Mouse (Mus musculus) midbrain, embryonic 15.5 days (tissue): Measurements from ENCODE around the gene Rapgef6. TPM values are rescaled to one million over a fixed set of nuclear protein-coding genes. Genes with fewer than 3 reads are reported as not detected.
"Not testable (repeated sequence)": the region's sequence is repeated elsewhere in the genome, so short reads cannot be mapped to it uniquely, and the experiment has no call there.

Source experiments
- ATAC-seq: fragments of 200-750 bp; cut with Nextera tagmentation; replicated peaks from 2 replicates; pipeline ENCODE4 v1.8.0; 2017; ENCODE audit warnings: moderate TSS enrichment
- H3K27ac ChIP-seq: fragments of 300-500 bp; sonication (generic); 2 replicates; pipeline ENCODE4 v1.5.1; 2015; ENCODE audit warnings: mild to moderate bottlenecking, inconsistent platforms
- H3K27me3 ChIP-seq: fragments of 300-500 bp; sonication (generic); replicated peaks from 2 replicates; pipeline ENCODE4 v1.6.1; 2015; ENCODE audit warnings: inconsistent platforms
- H3K36me3 ChIP-seq: fragments of 300-500 bp; sonication (generic); replicated peaks from 2 replicates; pipeline ENCODE4 v1.6.1; 2015; ENCODE audit warnings: inconsistent platforms
- H3K4me1 ChIP-seq: fragments of 300-500 bp; sonication (generic); 2 replicates; pipeline ENCODE4 v1.6.1; 2015; ENCODE audit warnings: inconsistent platforms
- H3K4me2 ChIP-seq: fragments of 300-500 bp; sonication (generic); 2 replicates; pipeline ENCODE4 v1.6.1; 2015; ENCODE audit warnings: inconsistent platforms, mild to moderate bottlenecking, moderate library complexity
- H3K4me3 ChIP-seq: fragments of 300-500 bp; sonication (generic); 2 replicates; pipeline ENCODE4 v1.5.1; 2015; ENCODE audit warnings: mild to moderate bottlenecking, inconsistent platforms
- H3K9ac ChIP-seq: fragments of 300-500 bp; sonication (generic); 2 replicates; pipeline ENCODE4 v1.6.1; 2015; ENCODE audit warnings: mild to moderate bottlenecking, inconsistent platforms
- H3K9me3 ChIP-seq: fragments of 300-500 bp; sonication (generic); 2 replicates; pipeline ENCODE4 v1.6.1; 2016; ENCODE audit warnings: inconsistent platforms
- WGBS: fragments of 180-500 bp; shearing (Covaris S2); methylation state at CpG from one replicate; pipeline ENCODE4 v1.1.7; 2015; ENCODE audit warnings: mixed read lengths; 5-methylcytosine and 5-hydroxymethylcytosine counted together
- polyA plus RNA-seq: library from polyadenylated mRNA; unstranded; fragments of >200 nt; fragmentation: Nextera tagmentation; extraction: Ambion mirVana; gene quantifications from 2 replicates; pipeline ENCODE4 v1.2.1, GENCODE M21; 2015

Rapgef6 gene
- polyA plus RNA-seq, 1 experiment from 2014 or later: 42.7 TPM

GRCm38 (mm10) chr11:54595053-54595452 is 72.4 kb downstream of the Rapgef6 start:
- Histone ChIP-seq H3K27me3 (no peaks in the 10 kb centered on the region), H3K4me1 (peaks cover 8% of the 10 kb centered on the region), H3K4me2 (no peak overlapping the region), H3K36me3 (no peaks in the 10 kb centered on the region), H3K9ac (no peak overlapping the region), H3K4me3 (no peak overlapping the region), H3K27ac (peak overlapping the region; percentile 61), H3K9me3 (no peaks in the 10 kb centered on the region)
- peak; percentile 53; the same call in 1 of the 2 replicates for ATAC-seq
- 73% methylated on average over 4 of the region's 4 CpGs for WGBS

GRCm38 (mm10) chr11:54595905-54596555 is 73.4 kb downstream of the Rapgef6 start:
- no peaks in the 10 kb centered on the region for H3K27me3 ChIP-seq
- peak overlapping the region; percentile 33 for H3K4me3 ChIP-seq
- H3K9ac ChIP-seq: peak overlapping the region; percentile 48
- no peaks in the 10 kb centered on the region for H3K36me3 ChIP-seq
- 36% methylated on average over 8 of the region's 8 CpGs for WGBS
- peak overlapping the region; percentile 47 for H3K4me2 ChIP-seq
- ATAC-seq: peak; percentile 85
- peaks cover 11% of the 10 kb centered on the region for H3K4me1 ChIP-seq
- H3K9me3 ChIP-seq: no peaks in the 10 kb centered on the region
- peak overlapping the region; percentile 89 for H3K27ac ChIP-seq

- H3K4me3 ChIP-seq: peak overlapping the region; percentile 39
- H3K9me3 ChIP-seq: no peaks in the 10 kb centered on the region
- H3K9ac ChIP-seq: peak overlapping the region; percentile 30; the same call in 1 of the 2 replicates
- 0 out of 2 replicates have a peak overlapping the region, but pooled peaks have one; percentile 17 for H3K27ac ChIP-seq
- no peaks in the 10 kb centered on the region for H3K27me3 ChIP-seq
- peaks cover 11% of the 10 kb centered on the region for H3K4me1 ChIP-seq
- H3K4me2 ChIP-seq: peak overlapping the region; percentile 46
- H3K36me3 ChIP-seq: no peaks in the 10 kb centered on the region
- 29% methylated on average over 1 of the region's 1 CpGs for WGBS
- ATAC-seq: 0 out of 2 replicates have a peak, but pooled peaks have one; percentile 38
These were observed 75.3 kb downstream of the Rapgef6 start for GRCm38 (mm10) chr11:54597902-54598447.

DNA sequence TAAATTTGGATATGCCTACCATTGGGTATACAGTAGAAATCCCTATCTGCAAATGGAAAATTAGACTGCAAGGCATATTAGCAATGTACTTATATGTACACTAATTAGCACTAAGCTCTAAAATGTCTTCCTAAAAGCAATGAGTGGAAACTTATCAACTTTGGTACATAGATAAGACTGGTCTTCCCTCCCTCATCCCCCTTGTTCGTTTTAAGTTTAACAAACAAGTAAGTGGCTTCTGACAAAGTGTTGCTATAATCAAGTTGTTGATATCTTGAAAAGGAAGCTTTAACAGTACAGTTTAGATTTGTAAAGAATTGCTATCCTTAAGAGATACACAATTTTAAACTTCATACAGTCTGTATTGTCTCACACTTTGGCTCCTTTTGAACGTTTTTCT is 78.5 kb downstream of the Rapgef6 start:
- WGBS: 92% methylated on average over 2 of the region's 2 CpGs
- no peak for ATAC-seq
- Histone ChIP-seq H3K9ac (no peak overlapping the region), H3K4me3 (no peak overlapping the region), H3K4me1 (peaks cover 6% of the 10 kb centered on the region; the same call in 1 of the 2 replicates), H3K27ac (no peak overlapping the region), H3K36me3 (no peaks in the 10 kb centered on the region), H3K27me3 (no peaks in the 10 kb centered on the region), H3K9me3 (no peaks in the 10 kb centered on the region), H3K4me2 (no peak overlapping the region)

DNA sequence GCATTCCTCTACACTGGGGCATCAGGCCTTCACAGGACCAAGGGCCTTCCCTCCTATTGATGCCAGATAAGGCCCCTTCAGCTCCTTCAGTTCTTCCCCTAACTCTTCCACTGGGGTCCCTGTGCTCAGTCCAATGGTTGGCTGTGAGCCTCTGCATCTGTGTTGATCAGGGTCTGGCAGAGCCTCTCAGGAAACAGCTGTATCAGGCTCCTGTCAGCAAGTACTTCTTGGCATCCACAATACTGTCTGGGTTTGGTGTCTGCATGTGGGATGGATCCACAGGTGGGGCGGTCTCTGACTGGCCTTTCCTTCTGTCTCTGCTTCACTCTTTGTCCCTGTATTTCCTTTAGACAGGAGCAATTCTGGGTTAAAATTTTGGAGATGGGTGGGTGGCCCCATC is 80.1 kb downstream of the Rapgef6 start:
- not testable (repeated sequence) for H3K27ac ChIP-seq, ATAC-seq, H3K4me2 ChIP-seq, H3K4me3 ChIP-seq, H3K9me3 ChIP-seq, H3K36me3 ChIP-seq, H3K27me3 ChIP-seq, H3K4me1 ChIP-seq, H3K9ac ChIP-seq
- 89% methylated on average over 1 of the region's 1 CpGs for WGBS

GRCm38 (mm10) chr11:54604415-54604814 is 81.8 kb downstream of the Rapgef6 start:
- H3K4me3 ChIP-seq: no peak overlapping the region
- H3K9ac ChIP-seq: no peak overlapping the region
- H3K36me3 ChIP-seq: no peaks in the 10 kb centered on the region
- peaks cover 6% of the 10 kb centered on the region; the same call in 1 of the 2 replicates for H3K4me1 ChIP-seq
- no peaks in the 10 kb centered on the region for H3K9me3 ChIP-seq
- H3K27ac ChIP-seq: no peak overlapping the region
- H3K4me2 ChIP-seq: no peak overlapping the region
- 74% methylated on average over 3 of the region's 3 CpGs for WGBS
- no peak for ATAC-seq
- no peaks in the 10 kb centered on the region for H3K27me3 ChIP-seq

DNA sequence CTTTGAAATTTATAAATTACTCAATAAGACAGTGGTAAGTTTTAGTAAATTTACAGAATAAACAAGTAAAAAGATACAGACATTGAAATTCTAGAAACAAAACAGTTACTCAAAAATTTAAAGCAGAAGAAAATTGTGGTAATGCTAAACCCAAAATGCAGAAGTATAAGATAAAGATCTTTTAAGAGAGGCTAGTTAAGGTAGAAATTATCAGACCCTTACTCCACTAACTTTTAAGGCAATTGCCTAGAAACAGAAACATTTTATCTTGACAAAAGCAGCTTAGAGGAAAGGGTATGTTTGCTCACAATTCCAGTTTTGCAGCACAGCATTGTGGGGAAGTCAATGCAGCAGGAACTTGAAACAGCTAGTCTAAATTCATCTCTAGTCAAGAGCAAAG is 91.0 kb downstream of the Rapgef6 start:
- Histone ChIP-seq H3K4me3 (no peak overlapping the region), H3K9me3 (no peaks in the 10 kb centered on the region), H3K4me1 (peaks cover under 1% of the 10 kb centered on the region; the same call in 1 of the 2 replicates), H3K36me3 (no peaks in the 10 kb centered on the region), H3K27ac (no peak overlapping the region), H3K27me3 (no peaks in the 10 kb centered on the region), H3K4me2 (no peak overlapping the region), H3K9ac (no peak overlapping the region)
- ATAC-seq: no peak

DNA sequence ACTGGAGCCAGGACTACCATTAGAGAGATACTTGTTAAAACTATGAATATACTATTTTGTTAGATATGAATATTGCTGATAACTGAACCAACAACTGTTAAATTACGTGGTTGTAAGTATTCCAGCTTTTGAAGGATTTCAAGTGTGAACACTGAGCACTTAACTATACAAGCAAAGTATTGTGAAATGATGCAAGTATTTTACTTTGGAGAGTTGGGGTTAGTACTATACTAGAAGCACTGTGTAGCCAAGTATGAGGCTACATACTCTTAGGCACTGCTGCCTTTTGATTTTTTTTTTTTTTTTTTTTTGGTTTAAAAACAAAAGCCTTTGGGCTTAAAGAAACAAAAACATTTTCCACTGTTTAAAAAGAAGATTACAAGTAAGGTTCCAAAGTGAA is 91.9 kb downstream of the Rapgef6 start:
- Histone ChIP-seq H3K36me3 (no peaks in the 10 kb centered on the region), H3K9me3 (no peaks in the 10 kb centered on the region), H3K27ac (no peak overlapping the region), H3K4me2 (no peak overlapping the region), H3K4me1 (peaks cover 3% of the 10 kb centered on the region; the same call in 1 of the 2 replicates), H3K27me3 (no peaks in the 10 kb centered on the region), H3K9ac (no peak overlapping the region), H3K4me3 (no peak overlapping the region)
- no peak for ATAC-seq
- WGBS: 100% methylated on average over 1 of the region's 1 CpGs

DNA sequence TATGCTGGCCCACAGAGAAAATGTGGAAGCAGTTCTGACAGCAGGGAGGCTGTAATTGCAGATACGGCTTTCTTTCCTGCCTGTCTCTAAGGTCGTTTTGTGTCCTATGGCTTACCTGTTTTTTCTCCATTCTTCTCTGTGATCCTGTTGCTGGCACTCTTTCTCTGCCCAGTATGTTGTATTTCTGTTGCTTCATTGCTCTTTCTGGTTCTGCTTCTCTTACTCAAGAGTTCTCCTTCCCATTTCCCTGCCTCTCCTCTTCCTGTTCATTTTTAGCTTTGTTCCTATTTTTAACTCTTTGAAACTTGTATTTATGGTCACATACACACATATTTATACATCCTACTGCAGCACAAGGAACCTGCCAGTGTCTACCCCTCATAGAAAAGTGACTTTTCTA is 96.2 kb downstream of the Rapgef6 start:
- Histone ChIP-seq H3K27me3 (no peaks in the 10 kb centered on the region), H3K4me3 (no peak overlapping the region)
- ATAC-seq: no peak

DNA sequence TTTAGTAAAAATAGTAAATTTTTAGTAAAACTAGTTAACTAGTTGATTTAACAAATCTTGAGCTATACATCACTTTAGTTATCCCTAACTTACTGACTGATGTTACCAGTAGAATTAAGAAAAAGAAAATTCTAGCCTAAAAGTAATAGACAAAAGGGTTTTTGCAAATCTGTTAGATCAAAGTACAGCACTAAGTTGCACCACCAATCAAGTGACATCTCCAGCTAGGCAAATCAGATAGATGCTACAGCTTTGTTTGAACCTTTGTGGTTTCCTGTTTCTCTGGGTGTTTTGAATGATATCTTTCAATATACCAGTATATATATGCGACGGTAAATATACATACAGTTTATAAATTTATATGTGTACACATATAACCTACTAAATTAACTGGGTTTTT is 99.1 kb downstream of the Rapgef6 start:
- no peak overlapping the region for H3K27ac ChIP-seq
- H3K9ac ChIP-seq: no peak overlapping the region
- whole genome bisulfite sequencing: 99% methylated on average over 2 of the region's 2 CpGs
- 0 out of 2 replicates have a peak, but pooled peaks cover 6% of the 10 kb centered on the region for H3K36me3 ChIP-seq
- no peak overlapping the region for H3K4me2 ChIP-seq
- no peaks in the 10 kb centered on the region for H3K9me3 ChIP-seq
- no peak overlapping the region for H3K4me3 ChIP-seq
- ATAC-seq: no peak
- H3K4me1 ChIP-seq: peaks cover 3% of the 10 kb centered on the region; the same call in 1 of the 2 replicates
- no peaks in the 10 kb centered on the region for H3K27me3 ChIP-seq

More for the DNA sequence above, 96.2 kb downstream of the Rapgef6 start:
- Histone ChIP-seq H3K9me3 (no peaks in the 10 kb centered on the region), H3K27ac (no peak overlapping the region), H3K4me2 (no peak overlapping the region), H3K36me3 (0 out of 2 replicates have a peak, but pooled peaks cover 6% of the 10 kb centered on the region), H3K4me1 (peaks cover 3% of the 10 kb centered on the region; the same call in 1 of the 2 replicates), H3K9ac (no peak overlapping the region)
- 62% methylated on average over 2 of the region's 2 CpGs for WGBS

- Histone ChIP-seq H3K27me3 (no peaks in the 10 kb centered on the region), H3K27ac (no peak overlapping the region), H3K9ac (no peak overlapping the region), H3K36me3 (0 out of 2 replicates have a peak, but pooled peaks cover 3% of the 10 kb centered on the region), H3K4me1 (no peaks in the 10 kb centered on the region), H3K4me2 (no peak overlapping the region), H3K9me3 (no peaks in the 10 kb centered on the region), H3K4me3 (no peak overlapping the region)
- no peak for ATAC-seq
- 92% methylated on average over 1 of the region's 1 CpGs for WGBS
These were observed 104.3 kb downstream of the Rapgef6 start for GRCm38 (mm10) chr11:54626905-54627304.

DNA sequence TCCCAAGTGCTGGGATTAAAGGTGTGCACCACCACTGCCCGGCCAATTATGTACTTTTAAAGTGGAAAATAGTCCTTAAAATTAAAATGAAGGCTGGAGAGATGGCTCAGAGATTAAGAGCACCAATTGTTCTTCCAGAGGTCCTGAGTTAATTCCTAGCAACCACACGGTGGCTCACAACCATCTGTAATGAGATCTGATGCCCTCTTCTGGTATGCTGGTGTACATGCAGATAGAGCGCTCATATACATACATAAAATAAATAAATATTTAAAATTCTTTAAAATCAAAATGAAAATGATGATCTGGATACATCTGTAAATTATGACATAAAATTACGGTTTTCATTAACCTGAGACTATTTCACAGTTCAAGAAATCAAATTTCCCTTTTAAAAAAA is 123.8 kb downstream of the Rapgef6 start:
- no peaks in the 10 kb centered on the region for H3K9me3 ChIP-seq
- H3K27ac ChIP-seq: no peak overlapping the region
- no peak overlapping the region for H3K9ac ChIP-seq
- H3K27me3 ChIP-seq: no peaks in the 10 kb centered on the region
- H3K36me3 ChIP-seq: peaks cover 10% of the 10 kb centered on the region; the same call in 1 of the 2 replicates
- H3K4me3 ChIP-seq: no peak overlapping the region
- no peaks in the 10 kb centered on the region for H3K4me1 ChIP-seq
- WGBS: 91% methylated on average over 4 of the region's 4 CpGs
- ATAC-seq: no peak
- no peak overlapping the region for H3K4me2 ChIP-seq

DNA sequence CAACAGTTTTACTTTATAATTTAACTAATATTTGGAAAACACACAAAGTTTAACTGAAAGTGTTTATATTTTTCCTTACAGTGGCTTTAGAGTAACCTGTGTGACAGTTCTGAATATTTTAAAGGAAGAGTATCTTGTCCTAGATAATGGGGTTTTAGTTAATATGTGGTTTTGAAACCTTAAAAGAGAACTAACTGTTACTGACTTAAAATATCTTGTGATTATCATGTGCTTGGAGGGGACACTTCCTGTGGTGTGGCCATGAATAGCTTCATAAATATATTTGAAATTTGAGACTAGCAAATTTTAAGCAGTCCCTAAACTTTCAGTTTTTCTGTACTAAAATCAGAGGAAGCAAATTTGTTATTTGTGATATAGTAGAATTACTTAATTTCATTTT is 125.9 kb downstream of the Rapgef6 start:
- Histone ChIP-seq H3K4me2 (no peak overlapping the region), H3K27ac (no peak overlapping the region), H3K4me3 (no peak overlapping the region), H3K36me3 (0 out of 2 replicates have a peak, but pooled peaks cover 8% of the 10 kb centered on the region), H3K9me3 (no peaks in the 10 kb centered on the region), H3K4me1 (no peaks in the 10 kb centered on the region), H3K27me3 (no peaks in the 10 kb centered on the region), H3K9ac (no peak overlapping the region)
- ATAC-seq: no peak
